Mouse (Mus musculus): ENCODE measurements around the gene Sult2a3. TPM values are rescaled to one million over a fixed set of nuclear protein-coding genes. Genes with fewer than 3 reads are reported as not detected.
"Not testable (repeated sequence)": the region's sequence is repeated elsewhere in the genome, so short reads cannot be mapped to it uniquely, and the experiment has no call there.

Sult2a3 gene
- not detected in 2 replicates for total RNA-seq (2021)
- long read RNA-seq = 0 reads

- DNase-seq = no peak
These were observed at the start of gene Sult2a3 for GRCm38 (mm10) chr7:14122944-14123343. Sult2a3 (minus strand) TSS chr7:14123044.

GRCm38 (mm10) chr7:14120436-14120835 is 2.4 kb downstream of the Sult2a3 start:
- no peak for DNase-seq

- not testable (repeated sequence) for DNase-seq
These were observed 3.0 kb downstream of the Sult2a3 start for GRCm38 (mm10) chr7:14119865-14120264.

GRCm38 (mm10) chr7:14116761-14117160 is 6.1 kb downstream of the Sult2a3 start:
- no peak for DNase-seq

DNA sequence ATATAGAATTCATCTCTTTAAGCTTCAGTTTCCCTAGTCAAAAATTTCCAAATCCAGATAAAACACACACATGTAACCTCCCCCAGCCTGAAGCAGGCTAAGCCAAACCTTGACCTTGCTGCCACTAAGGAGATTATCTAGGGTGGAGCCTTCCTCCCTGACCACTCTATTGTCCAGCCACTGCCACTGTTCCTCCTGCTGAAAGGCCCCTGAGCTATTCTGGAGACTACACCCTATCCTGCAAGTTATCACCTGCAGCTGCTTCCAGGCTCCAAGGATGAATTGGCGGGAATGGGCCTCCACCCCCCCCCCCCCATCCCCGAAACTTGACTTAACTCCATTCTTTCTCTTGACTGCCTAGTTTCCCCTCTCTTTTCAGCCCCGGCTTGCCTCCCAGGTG is 8.4 kb downstream of the Sult2a3 start:
- not testable (repeated sequence) for DNase-seq

DNA sequence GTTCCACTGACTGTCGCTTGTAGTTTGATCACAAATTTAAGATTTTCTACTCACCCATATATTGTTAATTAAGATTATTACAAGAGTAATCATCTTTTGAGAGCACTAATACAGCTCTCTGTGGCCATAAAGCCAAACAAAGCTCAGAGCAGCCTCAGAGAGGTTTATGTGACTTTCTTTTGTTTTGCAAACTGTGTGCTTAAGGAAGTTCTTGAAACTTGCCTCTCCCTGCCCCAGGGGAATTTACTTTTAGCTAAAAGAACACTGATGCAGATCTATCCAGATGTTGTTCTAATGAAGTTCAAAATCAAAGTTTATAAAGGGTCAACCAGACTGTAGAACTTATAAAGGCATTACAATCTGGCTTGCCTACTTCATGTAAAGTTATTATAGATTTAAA is 75.0 kb downstream of the Sult2a3 start:
- DNase-seq = not testable (repeated sequence)

DNA sequence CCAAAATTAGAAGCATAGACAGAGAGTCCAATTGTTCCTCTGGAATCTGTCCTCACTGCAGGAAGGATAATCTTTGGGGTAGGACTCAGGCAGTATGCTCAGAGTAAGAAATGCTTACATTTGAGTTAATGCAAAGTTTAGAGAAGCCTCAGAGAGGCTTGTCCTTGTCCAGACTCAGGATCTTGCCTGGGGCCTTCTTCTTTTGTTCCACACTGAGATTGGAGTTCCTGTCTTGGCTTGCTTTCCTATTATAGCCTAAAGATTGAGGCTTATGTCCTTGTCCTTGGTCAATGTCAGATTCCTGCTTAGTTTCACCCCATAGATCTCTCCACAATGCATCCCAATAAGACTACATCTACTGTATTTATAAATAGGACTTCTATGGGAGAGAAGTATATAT is 92.0 kb downstream of the Sult2a3 start:
- not testable (repeated sequence) for DNase-seq

Other genes with a start within 250 kb of the Sult2a3 start
- not detected in 2 replicates for gene Sult2a4, start 133.4 kb downstream of the Sult2a3 start, total RNA-seq (2021)
- gene Sult2a6, start 131.8 kb upstream of the Sult2a3 start, total RNA-seq (2021) = not detected in 2 replicates
- gene Obox8, start 210.5 kb upstream of the Sult2a3 start, total RNA-seq (2021) = not detected in 2 replicates